Mouse (Mus musculus): Measurements from ENCODE around the gene Rasgrp2. TPM values are rescaled to one million over a fixed set of nuclear protein-coding genes. Genes with fewer than 3 reads are reported as not detected.
A peak's percentile ranks its signal among the peaks of the same experiment; 100 is the strongest.

The Rasgrp2 gene
- polyA plus RNA-seq, 1 experiment: 70.0 TPM

- no peak for DNase-seq (ENCODE audit: extremely low spot score in 1 of 2, low spot score in 1 of 2)
These were observed 17.9 kb upstream of the Rasgrp2 start for GRCm38 (mm10) chr19:6381238-6381637.

DNA sequence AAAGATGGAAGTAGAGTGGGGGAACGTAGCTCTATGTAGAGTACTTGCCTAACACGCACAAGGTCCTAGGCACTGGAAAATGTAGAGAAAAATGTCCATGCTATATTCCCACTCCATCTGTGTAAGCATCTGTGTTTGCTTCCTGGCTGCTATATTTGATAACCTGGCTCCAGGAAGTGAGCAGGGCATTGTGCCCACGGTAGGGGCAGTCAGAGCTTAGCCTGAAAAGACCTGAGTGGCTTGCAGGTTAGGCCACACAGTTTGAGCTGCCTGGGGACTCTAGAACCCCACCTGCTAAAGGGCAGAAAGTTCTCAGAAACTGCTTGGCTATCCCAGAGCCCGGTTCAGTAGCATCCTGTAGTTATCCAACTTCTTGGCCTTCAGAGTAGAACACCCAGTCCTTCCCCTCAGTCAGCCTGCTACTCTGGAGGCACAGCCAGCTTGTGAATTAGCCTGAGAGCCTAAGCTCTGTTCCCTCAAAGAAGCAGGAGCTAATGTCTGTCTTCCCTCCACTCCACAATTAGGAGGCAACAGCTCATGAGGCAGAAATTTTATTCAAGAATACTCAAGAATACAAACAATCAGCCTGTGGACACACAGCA, 16.7 kb upstream of the Rasgrp2 start:
- DNase-seq (ENCODE audit: extremely low spot score in 1 of 2, low spot score in 1 of 2): no peak

GRCm38 (mm10) chr19:6383470-6383869, 15.7 kb upstream of the Rasgrp2 start:
- no peak for DNase-seq (ENCODE audit: extremely low spot score in 1 of 2, low spot score in 1 of 2)

GRCm38 (mm10) chr19:6384128-6384527, 15.0 kb upstream of the Rasgrp2 start, which contains the start of gene Pygm:
Pygm (plus strand) TSS chr19:6384399.
- DNase-seq (ENCODE audit: extremely low spot score in 1 of 2, low spot score in 1 of 2): peak in 1 of 2 experiments; percentile 65

GRCm38 (mm10) chr19:6384954-6385353, 14.2 kb upstream of the Rasgrp2 start:
- DNase-seq (ENCODE audit: extremely low spot score in 1 of 2, low spot score in 1 of 2): no peak

DNA sequence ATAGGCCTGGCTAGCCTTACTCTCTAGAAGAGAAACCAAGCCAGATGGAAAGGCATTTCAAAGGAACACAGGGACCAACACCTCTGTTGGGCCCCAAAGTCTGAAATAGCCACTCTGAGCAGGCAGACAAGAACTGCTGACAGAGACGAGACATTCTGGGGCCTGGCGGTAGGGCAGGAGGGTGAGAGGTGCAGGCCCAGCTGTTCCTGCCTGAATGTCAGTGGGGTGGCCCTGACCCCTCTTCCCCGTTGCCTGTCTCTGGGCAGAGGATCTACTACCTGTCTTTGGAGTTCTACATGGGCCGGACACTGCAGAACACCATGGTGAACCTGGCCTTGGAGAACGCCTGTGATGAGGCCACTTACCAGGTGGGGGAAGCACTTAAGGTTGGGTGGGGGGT, 13.7 kb upstream of the Rasgrp2 start:
- DNase-seq (ENCODE audit: extremely low spot score in 1 of 2, low spot score in 1 of 2): no peak

DNA sequence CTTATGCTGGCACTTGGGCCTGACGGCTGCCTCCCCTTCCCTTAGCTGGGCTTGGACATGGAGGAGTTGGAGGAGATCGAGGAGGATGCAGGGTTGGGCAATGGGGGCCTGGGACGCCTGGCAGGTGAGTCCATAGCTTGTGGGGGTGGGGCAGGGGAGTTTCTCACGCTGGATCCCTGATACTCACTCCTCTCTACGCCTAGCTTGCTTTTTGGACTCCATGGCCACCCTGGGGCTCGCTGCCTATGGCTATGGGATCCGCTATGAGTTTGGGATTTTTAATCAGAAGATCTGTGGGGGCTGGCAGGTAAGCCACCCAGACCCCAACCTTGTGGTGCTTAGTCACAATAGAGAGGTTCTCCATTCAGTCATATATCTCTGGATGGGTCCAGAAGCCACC, 13.3 kb upstream of the Rasgrp2 start:
- DNase-seq (ENCODE audit: extremely low spot score in 1 of 2, low spot score in 1 of 2): no peak

DNA sequence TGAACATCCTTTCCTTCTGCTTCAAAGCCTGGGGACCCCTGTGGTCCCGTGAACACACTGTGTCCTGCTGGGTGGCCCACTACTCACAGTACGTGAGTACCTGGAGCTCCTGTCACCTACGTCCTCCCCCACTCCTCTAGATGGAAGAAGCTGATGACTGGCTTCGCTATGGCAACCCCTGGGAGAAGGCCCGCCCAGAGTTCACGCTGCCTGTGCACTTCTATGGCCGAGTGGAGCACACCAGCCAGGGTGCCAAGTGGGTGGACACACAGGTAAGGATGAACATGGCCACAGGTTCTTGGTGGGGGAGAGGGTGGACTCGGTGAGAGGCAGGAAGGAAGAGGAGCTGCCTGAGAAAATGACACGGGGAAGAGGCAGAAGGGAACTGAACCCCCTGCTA, 12.9 kb upstream of the Rasgrp2 start:
- no peak for DNase-seq (ENCODE audit: extremely low spot score in 1 of 2, low spot score in 1 of 2)

DNA sequence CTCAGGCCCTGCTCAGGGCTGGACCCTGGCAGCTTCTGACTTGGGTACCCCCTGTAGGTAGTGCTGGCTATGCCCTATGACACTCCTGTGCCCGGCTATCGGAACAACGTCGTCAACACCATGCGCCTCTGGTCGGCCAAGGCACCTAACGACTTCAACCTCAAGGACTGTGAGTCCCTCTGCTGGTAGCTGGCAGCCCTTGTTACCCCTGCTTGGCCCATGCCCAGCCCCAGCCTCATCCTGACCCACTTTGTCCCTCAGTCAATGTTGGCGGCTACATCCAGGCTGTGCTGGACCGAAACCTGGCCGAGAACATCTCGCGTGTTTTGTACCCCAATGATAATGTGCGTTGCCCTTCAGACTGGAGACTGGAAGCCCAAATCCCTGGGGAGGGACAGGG, 11.1 kb upstream of the Rasgrp2 start:
- DNase-seq (ENCODE audit: extremely low spot score in 1 of 2, low spot score in 1 of 2): no peak

DNA sequence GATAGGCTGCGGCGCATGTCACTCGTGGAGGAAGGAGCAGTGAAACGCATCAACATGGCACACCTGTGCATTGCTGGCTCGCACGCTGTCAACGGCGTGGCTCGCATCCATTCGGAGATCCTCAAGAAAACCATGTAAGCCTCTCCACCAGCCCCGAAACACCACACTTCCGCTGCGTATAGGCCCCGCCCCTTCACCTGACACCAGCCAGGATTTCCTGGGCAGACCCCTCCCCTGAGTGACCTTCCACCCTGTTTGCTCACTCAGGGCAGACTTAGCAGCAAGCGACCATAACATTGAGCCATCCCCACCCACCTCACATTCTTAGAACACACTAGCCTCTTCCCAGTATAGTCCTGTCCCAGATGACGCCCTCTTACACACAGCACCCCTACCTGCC, 9.3 kb upstream of the Rasgrp2 start:
- no peak for DNase-seq (ENCODE audit: extremely low spot score in 1 of 2, low spot score in 1 of 2)

- no peak for DNase-seq (ENCODE audit: extremely low spot score in 1 of 2, low spot score in 1 of 2)
These were observed 8.9 kb upstream of the Rasgrp2 start for GRCm38 (mm10) chr19:6390251-6390650.

DNA sequence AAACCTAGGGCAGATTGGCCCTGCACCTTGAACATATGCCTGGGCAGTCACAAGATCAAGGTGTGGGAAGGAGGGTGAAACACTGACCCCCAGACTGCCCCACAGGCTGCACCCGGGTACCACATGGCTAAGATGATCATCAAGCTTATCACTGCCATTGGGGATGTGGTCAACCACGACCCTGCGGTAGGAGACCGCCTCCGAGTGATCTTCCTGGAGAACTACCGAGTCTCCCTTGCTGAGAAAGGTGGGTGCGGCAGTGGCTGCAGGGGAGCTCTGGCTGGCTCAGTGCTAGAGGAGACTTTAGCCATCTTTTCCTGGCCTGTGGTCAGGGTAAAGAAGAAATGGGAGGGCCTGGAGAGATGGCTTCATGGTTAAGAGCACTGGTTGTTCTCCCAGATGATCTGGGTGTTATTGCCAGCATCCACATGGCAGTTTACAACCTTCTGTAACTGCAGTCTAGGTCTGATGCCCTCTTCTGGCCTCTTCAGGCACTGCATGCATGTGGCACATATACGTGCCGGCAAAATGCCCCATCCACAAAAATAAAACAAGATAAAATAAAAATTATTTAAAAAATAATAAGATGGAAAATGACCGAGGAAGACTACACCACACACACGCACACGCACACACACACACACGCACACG, 6.3 kb upstream of the Rasgrp2 start:
- DNase-seq (ENCODE audit: extremely low spot score in 1 of 2, low spot score in 1 of 2): no peak

- DNase-seq (ENCODE audit: extremely low spot score in 1 of 2, low spot score in 1 of 2): no peak
These were observed 5.5 kb upstream of the Rasgrp2 start for GRCm38 (mm10) chr19:6393637-6394036.

DNA sequence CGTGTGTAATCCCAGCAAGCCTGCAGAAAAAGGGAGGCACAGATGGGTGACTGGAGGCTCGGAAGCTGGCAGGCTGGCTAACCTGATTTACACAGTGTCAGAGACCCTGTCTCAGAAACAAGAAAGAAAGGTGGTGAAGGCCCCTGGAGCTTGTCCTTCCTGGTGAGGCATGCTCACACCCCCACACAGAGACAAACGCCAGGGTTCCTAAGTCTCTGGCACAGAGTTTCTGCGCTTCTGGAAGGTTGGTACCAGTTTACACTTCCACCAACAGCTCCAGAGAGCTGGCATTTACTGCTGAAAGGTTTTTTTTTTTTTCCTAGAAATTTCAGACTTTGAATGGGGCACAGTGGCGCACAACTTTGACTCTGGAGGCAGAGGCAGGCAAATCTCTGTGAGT, 2.9 kb upstream of the Rasgrp2 start:
- no peak for DNase-seq (ENCODE audit: extremely low spot score in 1 of 2, low spot score in 1 of 2)

- DNase-seq (ENCODE audit: extremely low spot score in 1 of 2, low spot score in 1 of 2): no peak
These were observed 1.4 kb upstream of the Rasgrp2 start for GRCm38 (mm10) chr19:6397582-6398249.

DNA sequence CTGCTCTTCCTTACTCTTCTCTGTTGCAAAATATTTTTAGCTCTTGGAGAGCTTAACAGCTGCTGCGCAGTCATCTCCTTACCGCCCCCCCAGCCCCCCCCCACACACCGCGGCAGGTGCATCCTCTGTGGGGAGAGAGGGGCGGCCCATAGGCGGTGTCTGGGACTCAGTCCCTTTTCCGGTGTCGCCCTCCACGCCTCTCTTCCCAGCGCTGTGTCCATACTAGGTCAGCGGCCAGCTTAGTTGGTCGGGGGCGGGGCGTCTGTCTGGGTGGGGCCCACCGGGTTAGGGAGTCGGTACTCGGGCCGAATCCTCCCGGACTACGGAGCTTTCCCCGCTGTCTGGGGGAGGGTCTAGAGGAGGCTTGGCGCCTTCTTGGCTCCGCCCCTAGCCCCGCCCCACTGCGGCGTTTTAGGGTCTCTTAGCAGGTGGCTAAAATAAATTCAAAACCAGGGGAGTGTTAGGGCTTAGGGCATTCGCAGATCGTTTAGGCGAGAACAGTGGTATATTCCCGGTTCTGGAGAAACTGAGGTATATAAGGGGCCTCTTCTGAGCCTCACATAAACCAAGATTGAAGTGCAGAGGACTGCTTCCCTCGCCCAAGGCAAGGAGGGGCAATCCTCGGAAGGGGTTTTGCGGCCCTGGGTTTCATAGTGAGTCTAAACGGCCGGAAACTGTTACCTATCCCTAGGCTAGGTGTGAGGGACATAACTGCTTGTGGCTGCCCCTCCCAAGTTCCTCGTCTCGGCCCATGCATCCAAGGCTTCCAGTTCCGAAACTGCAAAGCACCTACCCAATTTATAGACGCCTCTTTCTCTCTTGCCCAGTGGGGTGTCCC, 474 bp upstream of the Rasgrp2 start:
- no peak for DNase-seq (ENCODE audit: extremely low spot score in 1 of 2, low spot score in 1 of 2)

GRCm38 (mm10) chr19:6400096-6401086, 1.3 kb downstream of the Rasgrp2 start:
- no peak for DNase-seq (ENCODE audit: extremely low spot score in 1 of 2, low spot score in 1 of 2)

DNA sequence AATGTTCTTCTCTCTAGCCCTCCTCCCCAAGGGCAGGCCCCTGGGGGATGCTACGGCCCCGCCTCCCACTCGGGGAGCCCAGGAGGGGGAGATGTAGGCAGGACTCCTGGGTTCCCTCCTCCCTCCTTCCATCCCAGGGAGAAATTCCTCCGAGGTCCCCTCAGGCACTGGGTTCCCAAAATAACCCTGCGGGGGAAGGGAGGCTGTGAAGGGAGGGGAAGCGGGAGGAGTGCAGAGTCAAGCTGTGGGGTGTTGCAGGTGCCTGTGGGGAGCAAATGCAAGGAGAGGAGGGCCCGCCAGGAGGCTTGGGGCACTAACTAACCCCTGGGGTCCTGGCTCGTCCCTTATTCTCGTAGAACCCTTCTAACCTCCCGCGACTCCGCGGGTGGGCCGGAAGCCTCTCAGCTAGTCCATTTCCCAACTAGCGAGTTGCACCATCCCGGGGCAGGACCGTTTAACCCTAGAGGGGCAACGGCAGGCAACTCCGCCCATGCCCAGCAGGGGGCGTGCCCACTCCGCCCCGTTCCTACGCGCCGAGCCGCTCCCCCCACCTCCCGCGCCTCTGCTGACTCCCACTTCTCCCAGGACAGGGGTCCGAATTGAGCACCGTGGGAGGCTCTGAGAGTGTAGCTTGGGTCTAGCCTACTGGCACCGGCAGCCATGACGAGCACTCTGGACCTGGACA, 2.1 kb downstream of the Rasgrp2 start:
- peak in 1 of 2 experiments; percentile 74 for DNase-seq (ENCODE audit: extremely low spot score in 1 of 2, low spot score in 1 of 2)

DNA sequence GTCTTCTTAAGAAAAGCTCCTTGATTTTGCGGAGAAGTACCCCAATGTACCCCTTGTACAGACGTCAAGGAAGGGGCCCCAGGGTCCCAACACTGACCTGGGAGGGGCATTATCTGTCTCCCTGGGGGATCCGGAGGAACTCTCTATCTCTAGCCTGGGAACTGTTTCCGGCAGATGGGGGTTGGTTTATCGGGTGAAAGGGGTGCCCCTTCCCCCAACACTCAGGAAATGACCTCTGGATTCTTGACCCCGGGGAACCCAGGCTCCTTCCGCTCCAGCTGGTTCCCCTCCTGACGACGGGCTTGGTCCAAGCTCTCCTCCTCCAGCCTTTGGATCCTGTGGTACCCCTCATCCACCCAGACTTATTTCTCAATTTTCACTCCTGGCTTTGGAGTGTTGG, 2.8 kb downstream of the Rasgrp2 start:
- no peak for DNase-seq (ENCODE audit: extremely low spot score in 1 of 2, low spot score in 1 of 2)
